In genomic region chr8:79498611-79499010, GRCm38 (mm10) we compare ENCODE assay signal across 10 mouse cellular contexts.
DNase-seq lines count a peak whose midpoint lies in the region; ATAC-seq lines count a peak whose summit lies in the region.
"Had no signal": no experiment of that assay in that cellular context is flagged by ENCODE, and none has a peak within 500 bp of the region (broad histone marks: within the 10 kb centered on the region; RNA-seq: fewer than 3 reads in every experiment).

No protein-coding gene starts in this region.

- H3K9me3 ChIP-seq in embryonic facial prominence, embryonic 11.5 days (replicated peaks; ENCODE audit: control insufficient read depth, low read length), result no peaks in the 10 kb centered on the region
- H3K9me3 ChIP-seq in embryonic facial prominence, embryonic 10.5 days, result no peaks in the 10 kb centered on the region
- H3K9me3 ChIP-seq in lung, embryonic 15.5 days, result no peaks in the 10 kb centered on the region
- H3K9me3 ChIP-seq: megakaryocyte, embryonic 14.5 days had no signal

- 66% methylated on average over 2 of the region's 2 CpGs for WGBS in embryonic facial prominence, embryonic 11.5 days
- WGBS in embryonic facial prominence, embryonic 10.5 days, result 84% methylated on average over 2 of the region's 2 CpGs
- 43% methylated on average over 2 of the region's 2 CpGs for WGBS in lung, embryonic 15.5 days

- no peaks in the 10 kb centered on the region for H3K4me1 ChIP-seq in embryonic facial prominence, embryonic 11.5 days (ENCODE audit: control insufficient read depth, insufficient read depth, low read length)
- peaks cover 10% of the 10 kb centered on the region for H3K4me1 ChIP-seq in embryonic facial prominence, embryonic 10.5 days
- peaks cover 8% of the 10 kb centered on the region; the same call in 1 of the 2 replicates for H3K4me1 ChIP-seq in lung, embryonic 15.5 days

- peak; percentile 65; the same call in 1 of the 2 replicates for ATAC-seq in embryonic facial prominence, embryonic 11.5 days (replicated peaks; ENCODE audit: insufficient number of reproducible peaks, low FRiP score, low TSS enrichment, low read depth)
- peak; percentile 90 for ATAC-seq in granulocyte monocyte progenitor cell, adult 5-6 weeks (replicated peaks; ENCODE audit: poor library complexity, severe bottlenecking)
- peak; percentile 55; the same call in 1 of the 2 replicates for ATAC-seq in lung, embryonic 15.5 days (ENCODE audit: borderline replicate concordance, extremely low read depth, low FRiP score, low TSS enrichment)

- no peaks in the 10 kb centered on the region for H3K36me3 ChIP-seq in embryonic facial prominence, embryonic 11.5 days (replicated peaks; ENCODE audit: control insufficient read depth, insufficient read depth, low read depth, low read length)
- H3K36me3 ChIP-seq in embryonic facial prominence, embryonic 10.5 days (replicated peaks), result no peaks in the 10 kb centered on the region
- H3K36me3 ChIP-seq in lung, embryonic 15.5 days, result no peaks in the 10 kb centered on the region

- no peak overlapping the region for H3K4me2 ChIP-seq in embryonic facial prominence, embryonic 11.5 days (ENCODE audit: low read depth, low read length)
- no peak overlapping the region for H3K4me2 ChIP-seq in lung, embryonic 15.5 days

- no peak overlapping the region for H3K4me3 ChIP-seq in embryonic facial prominence, embryonic 11.5 days (ENCODE audit: low read depth, low read length)
- H3K4me3 ChIP-seq in embryonic facial prominence, embryonic 10.5 days, result no peak overlapping the region
- no peak overlapping the region for H3K4me3 ChIP-seq in lung, embryonic 15.5 days
- H3K4me3 ChIP-seq: megakaryocyte, embryonic 14.5 days had no signal

- DNase-seq in embryonic facial prominence, embryonic 11.5 days (ENCODE audit: low spot score), result peak; percentile 14
- DNase-seq in embryonic facial prominence, embryonic 10.5 days (ENCODE audit: low spot score), result no peak
- DNase-seq in B cell, adult 2 months, result peak; percentile 37 to 41
- no peak for DNase-seq in right cerebral cortex, postnatal 36 days (ENCODE audit: low spot score in 2 of 2)
- no peak for DNase-seq in left cerebral cortex, adult 18-20 months (ENCODE audit: low spot score in 2 of 2)
- no peak for DNase-seq in cerebellum, adult 8-10 months
- DNase-seq: right cerebral cortex, adult 18-20 months had no signal

- H3K27ac ChIP-seq in embryonic facial prominence, embryonic 11.5 days (replicated peaks; ENCODE audit: low read depth, low read length), result no peak overlapping the region
- no peak overlapping the region for H3K27ac ChIP-seq in embryonic facial prominence, embryonic 10.5 days (replicated peaks)
- H3K27ac ChIP-seq in lung, embryonic 15.5 days, result no peak overlapping the region

- H3K27me3 ChIP-seq in embryonic facial prominence, embryonic 11.5 days (ENCODE audit: control insufficient read depth, insufficient read depth, low read length), result no peaks in the 10 kb centered on the region
- H3K27me3 ChIP-seq in embryonic facial prominence, embryonic 10.5 days (replicated peaks; ENCODE audit: low read depth, poor library complexity, severe bottlenecking), result no peaks in the 10 kb centered on the region
- no peaks in the 10 kb centered on the region for H3K27me3 ChIP-seq in lung, embryonic 15.5 days

- H3K9ac ChIP-seq in embryonic facial prominence, embryonic 11.5 days (replicated peaks; ENCODE audit: low read length), result no peak overlapping the region
- no peak overlapping the region for H3K9ac ChIP-seq in lung, embryonic 15.5 days

Comparison
In these comparisons a context has a peak if more than half of its experiments do, and no peak if none do; other contexts are left out.
1. DNase-seq: peak in embryonic facial prominence, embryonic 11.5 days (single experiment) and B cell, adult 2 months (2 of 2); none in embryonic facial prominence, embryonic 10.5 days (single experiment), right cerebral cortex, postnatal 36 days (0 of 2), left cerebral cortex, adult 18-20 months (0 of 2) and cerebellum, adult 8-10 months (single experiment).
2. Peak in every context shown above with its lines, with median percentiles within 50 percentile points of each other: ATAC-seq.